ENCODE assay signal across 19 mouse cellular contexts in the genomic region with DNA sequence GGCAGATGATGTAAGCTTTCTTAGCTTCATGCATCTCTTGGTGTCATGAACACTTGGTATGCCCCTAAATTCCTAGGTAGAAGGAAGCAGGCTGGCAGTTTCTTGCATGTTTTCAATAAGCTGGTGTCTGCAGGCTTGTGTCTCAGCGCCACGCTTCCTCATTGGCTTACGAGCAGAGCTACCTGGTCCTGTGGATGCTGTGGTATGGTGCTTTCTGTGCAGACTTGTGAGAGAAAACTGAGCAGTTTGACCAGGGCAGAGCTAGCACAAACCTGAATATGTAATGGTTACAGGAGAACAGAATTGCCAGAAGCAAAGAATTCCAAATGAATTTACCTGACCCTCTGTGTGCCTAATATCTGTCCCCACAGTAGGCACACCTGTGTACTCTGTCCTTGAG. TPM values are rescaled to one million over a fixed set of nuclear protein-coding genes. Genes with fewer than 3 reads are reported as not detected.
DNase-seq lines count a peak whose midpoint lies in the region; ATAC-seq and TF ChIP-seq lines count a peak whose summit lies in the region.
"Had no signal": no experiment of that assay in that cellular context is flagged by ENCODE, and none has a peak within 500 bp of the region (broad histone marks: within the 10 kb centered on the region; RNA-seq: fewer than 3 reads in every experiment).

No protein-coding gene starts in this region.

- no peak for ATAC-seq in heart, embryonic 13.5 days (ENCODE audit: extremely low read depth, insufficient number of reproducible peaks, low FRiP score, low TSS enrichment)
- no peak for ATAC-seq in liver, embryonic 13.5 days (ENCODE audit: low read depth)
- ATAC-seq in liver, embryonic 12.5 days, result no peak
- ATAC-seq in hindbrain, postnatal 0 days, result no peak
- ATAC-seq in midbrain, postnatal 0 days (ENCODE audit: low FRiP score), result no peak

- H3K36me3 ChIP-seq in heart, embryonic 13.5 days, result no peaks in the 10 kb centered on the region
- no peaks in the 10 kb centered on the region for H3K36me3 ChIP-seq in heart, embryonic 10.5 days
- no peaks in the 10 kb centered on the region for H3K36me3 ChIP-seq in liver, embryonic 13.5 days
- no peaks in the 10 kb centered on the region for H3K36me3 ChIP-seq in liver, embryonic 12.5 days
- H3K36me3 ChIP-seq in hindbrain, postnatal 0 days (ENCODE audit: insufficient read depth, low read length), result no peaks in the 10 kb centered on the region
- no peaks in the 10 kb centered on the region for H3K36me3 ChIP-seq in midbrain, postnatal 0 days (ENCODE audit: insufficient read depth, low read length)
- H3K36me3 ChIP-seq: liver, embryonic 15.5 days; stomach, embryonic 15.5 days had no signal

- peak overlapping the region; percentile 25; the same call in 1 of the 2 replicates for H3K4me3 ChIP-seq in heart, embryonic 13.5 days
- H3K4me3 ChIP-seq in heart, embryonic 10.5 days, result no peak overlapping the region
- H3K4me3 ChIP-seq in liver, embryonic 13.5 days (replicated peaks), result 0 out of 2 replicates have a peak overlapping the region, but pooled peaks have one; percentile 10
- no peak overlapping the region for H3K4me3 ChIP-seq in liver, embryonic 12.5 days
- H3K4me3 ChIP-seq in hindbrain, postnatal 0 days (ENCODE audit: low read length), result no peak overlapping the region
- 0 out of 2 replicates have a peak overlapping the region, but pooled peaks have one; percentile 1 for H3K4me3 ChIP-seq in midbrain, postnatal 0 days (ENCODE audit: low read depth, low read length)
- H3K4me3 ChIP-seq: layer of hippocampus, adult 2 months; liver, embryonic 15.5 days; stomach, embryonic 15.5 days had no signal

- no peak for DNase-seq in heart, embryonic 10.5 days (ENCODE audit: low spot score)
- DNase-seq in liver, embryonic 13.5 days, result no peak
- DNase-seq in hindbrain, postnatal 0 days (ENCODE audit: low spot score), result no peak
- no peak for DNase-seq in midbrain, postnatal 0 days (ENCODE audit: low spot score)
- DNase-seq in frontal cortex, adult 2 months (ENCODE audit: extremely low spot score in 1 of 2, low spot score in 1 of 2), result no peak
- no peak for DNase-seq in cerebellum, postnatal 10 days
- DNase-seq: adrenal gland, postnatal 10 days; B cell, adult 2 months; cerebellum, adult 9-11 months; gastrocnemius, postnatal 10 days; lung, postnatal 4 days; right cerebral cortex, postnatal 4 days had no signal

- no peak overlapping the region for H3K27ac ChIP-seq in heart, embryonic 13.5 days (replicated peaks)
- H3K27ac ChIP-seq in heart, embryonic 10.5 days, result no peak overlapping the region
- no peak overlapping the region for H3K27ac ChIP-seq in liver, embryonic 13.5 days
- H3K27ac ChIP-seq in liver, embryonic 12.5 days, result no peak overlapping the region
- no peak overlapping the region for H3K27ac ChIP-seq in hindbrain, postnatal 0 days
- H3K27ac ChIP-seq in midbrain, postnatal 0 days (ENCODE audit: low read depth, low read length), result no peak overlapping the region
- H3K27ac ChIP-seq: layer of hippocampus, adult 2 months; liver, embryonic 15.5 days; stomach, embryonic 15.5 days had no signal

- H3K4me1 ChIP-seq in heart, embryonic 13.5 days, result peaks cover 32% of the 10 kb centered on the region
- H3K4me1 ChIP-seq in heart, embryonic 10.5 days, result peaks cover 13% of the 10 kb centered on the region
- peaks cover 71% of the 10 kb centered on the region for H3K4me1 ChIP-seq in liver, embryonic 13.5 days (replicated peaks)
- H3K4me1 ChIP-seq in liver, embryonic 12.5 days, result peaks cover 63% of the 10 kb centered on the region
- peaks cover 7% of the 10 kb centered on the region for H3K4me1 ChIP-seq in hindbrain, postnatal 0 days (ENCODE audit: insufficient read depth, low read length)
- H3K4me1 ChIP-seq in midbrain, postnatal 0 days (ENCODE audit: insufficient read depth, low read length), result peaks cover 4% of the 10 kb centered on the region; the same call in 1 of the 2 replicates

- TF ChIP-seq CTCF in hindbrain, postnatal 0 days (IDR thresholded peaks at IDR 0.05; ENCODE audit: low read depth), result no peak
- TF ChIP-seq CTCF in midbrain, postnatal 0 days (IDR thresholded peaks at IDR 0.05), result no peak

- H3K27me3 ChIP-seq in heart, embryonic 13.5 days (replicated peaks), result no peaks in the 10 kb centered on the region
- H3K27me3 ChIP-seq in heart, embryonic 10.5 days (ENCODE audit: insufficient read depth, poor library complexity, severe bottlenecking), result no peaks in the 10 kb centered on the region
- no peaks in the 10 kb centered on the region for H3K27me3 ChIP-seq in liver, embryonic 13.5 days
- no peaks in the 10 kb centered on the region for H3K27me3 ChIP-seq in liver, embryonic 12.5 days (replicated peaks)
- no peaks in the 10 kb centered on the region for H3K27me3 ChIP-seq in hindbrain, postnatal 0 days (ENCODE audit: insufficient read depth, low read length)
- H3K27me3 ChIP-seq in midbrain, postnatal 0 days (ENCODE audit: insufficient read depth, low read length), result no peaks in the 10 kb centered on the region
- H3K27me3 ChIP-seq: liver, embryonic 15.5 days; stomach, embryonic 15.5 days had no signal

- H3K9ac ChIP-seq in heart, embryonic 13.5 days, result no peak overlapping the region
- no peak overlapping the region for H3K9ac ChIP-seq in liver, embryonic 13.5 days
- no peak overlapping the region for H3K9ac ChIP-seq in liver, embryonic 12.5 days
- no peak overlapping the region for H3K9ac ChIP-seq in hindbrain, postnatal 0 days (replicated peaks; ENCODE audit: low read length)
- H3K9ac ChIP-seq in midbrain, postnatal 0 days (replicated peaks; ENCODE audit: low read length, poor library complexity, severe bottlenecking), result 0 out of 2 replicates have a peak overlapping the region, but pooled peaks have one; percentile 8
- H3K9ac ChIP-seq: liver, embryonic 15.5 days; stomach, embryonic 15.5 days had no signal

- WGBS in heart, embryonic 13.5 days, result 87% methylated on average over 3 of the region's 3 CpGs
- WGBS in heart, embryonic 10.5 days, result 87% methylated on average over 3 of the region's 3 CpGs
- WGBS in liver, embryonic 13.5 days (ENCODE audit: insufficient replicate concordance), result 90% methylated on average over 3 of the region's 3 CpGs
- 83% methylated on average over 3 of the region's 3 CpGs for WGBS in liver, embryonic 12.5 days (ENCODE audit: insufficient replicate concordance)
- WGBS in hindbrain, postnatal 0 days, result 76% methylated on average over 3 of the region's 3 CpGs
- WGBS in midbrain, postnatal 0 days, result 81% methylated on average over 3 of the region's 3 CpGs

- no peaks in the 10 kb centered on the region for H3K9me3 ChIP-seq in heart, embryonic 13.5 days
- no peaks in the 10 kb centered on the region for H3K9me3 ChIP-seq in heart, embryonic 10.5 days
- no peaks in the 10 kb centered on the region for H3K9me3 ChIP-seq in liver, embryonic 13.5 days (replicated peaks)
- H3K9me3 ChIP-seq in liver, embryonic 12.5 days (replicated peaks), result no peaks in the 10 kb centered on the region
- no peaks in the 10 kb centered on the region for H3K9me3 ChIP-seq in hindbrain, postnatal 0 days (ENCODE audit: low read length)
- no peaks in the 10 kb centered on the region for H3K9me3 ChIP-seq in midbrain, postnatal 0 days (ENCODE audit: low read length)
- H3K9me3 ChIP-seq: liver, embryonic 15.5 days; stomach, embryonic 15.5 days had no signal

- peak overlapping the region; percentile 91; the same call in 1 of the 2 replicates for H3K4me2 ChIP-seq in heart, embryonic 13.5 days
- H3K4me2 ChIP-seq in liver, embryonic 13.5 days, result peak overlapping the region; percentile 19; the same call in 1 of the 2 replicates
- no peak overlapping the region for H3K4me2 ChIP-seq in liver, embryonic 12.5 days
- peak overlapping the region; percentile 85 for H3K4me2 ChIP-seq in hindbrain, postnatal 0 days (ENCODE audit: low read depth, low read length)
- peak overlapping the region; percentile 66 for H3K4me2 ChIP-seq in midbrain, postnatal 0 days (ENCODE audit: low read depth, low read length, poor library complexity, severe bottlenecking)
- H3K4me2 ChIP-seq: stomach, embryonic 15.5 days had no signal

RNA-seq across cellular contexts. Expression of a gene that starts 2.1 kb away (rescaled TPM):
- polyA plus RNA-seq in heart, embryonic 13.5 days (2015; fragmentation: Nextera tagmentation; extraction: Ambion mirVana), result 16.2 and 16.4 TPM in 2 replicates
- 17.8 and 23.8 TPM in 2 replicates for polyA plus RNA-seq in heart, embryonic 10.5 days (2016; fragmentation: Nextera tagmentation; extraction: Ambion mirVana)
- 7.8 and 8.4 TPM in 2 replicates for polyA plus RNA-seq in liver, embryonic 13.5 days (2015; fragmentation: Nextera tagmentation; extraction: Ambion mirVana)
- 12.5 and 13.6 TPM in 2 replicates for polyA plus RNA-seq in liver, embryonic 12.5 days (2016; fragmentation: Nextera tagmentation; extraction: Ambion mirVana)
- total RNA-seq in hindbrain, postnatal 0 days (2014; rRNA removed), result 33.9 and 42.3 TPM in 2 replicates
- 20.0 and 22.7 TPM in 2 replicates for polyA plus RNA-seq in hindbrain, postnatal 0 days (2015; fragmentation: Nextera tagmentation; extraction: Ambion mirVana)
- total RNA-seq in midbrain, postnatal 0 days (2014; rRNA removed), result 41.3 and 42.9 TPM in 2 replicates
- 19.5 and 22.9 TPM in 2 replicates for polyA plus RNA-seq in midbrain, postnatal 0 days (2015; fragmentation: Nextera tagmentation; extraction: Ambion mirVana)
- polyA plus RNA-seq in frontal cortex, adult 2 months (2012; rRNA removed), result 31.0 and 33.7 TPM in 2 replicates

RNA-seq across cellular contexts. Expression of a gene that starts 21.3 kb away (rescaled TPM):
- polyA plus RNA-seq in heart, embryonic 13.5 days (2015; fragmentation: Nextera tagmentation; extraction: Ambion mirVana), result 2.8 and 4.7 TPM in 2 replicates
- 11.0 and 12.2 TPM in 2 replicates for polyA plus RNA-seq in heart, embryonic 10.5 days (2016; fragmentation: Nextera tagmentation; extraction: Ambion mirVana)
- 99.2 and 109 TPM in 2 replicates for polyA plus RNA-seq in liver, embryonic 13.5 days (2015; fragmentation: Nextera tagmentation; extraction: Ambion mirVana)
- polyA plus RNA-seq in liver, embryonic 12.5 days (2016; fragmentation: Nextera tagmentation; extraction: Ambion mirVana), result 117 and 121 TPM in 2 replicates
- not detected in 2 replicates for total RNA-seq in hindbrain, postnatal 0 days (2014; rRNA removed)
- not detected in 2 replicates for polyA plus RNA-seq in hindbrain, postnatal 0 days (2015; fragmentation: Nextera tagmentation; extraction: Ambion mirVana)
- total RNA-seq in midbrain, postnatal 0 days (2014; rRNA removed), result not detected in 2 replicates
- polyA plus RNA-seq in midbrain, postnatal 0 days (2015; fragmentation: Nextera tagmentation; extraction: Ambion mirVana), result not detected in 2 replicates
- 0.08 TPM in 1 of 2 replicates, not detected in the other for polyA plus RNA-seq in frontal cortex, adult 2 months (2012; rRNA removed)
- total RNA-seq: ES-E14; layer of hippocampus, adult 2 months; left cerebral cortex, postnatal 14 days had no signal

RNA-seq across cellular contexts. Expression of a gene that starts 56.4 kb away (rescaled TPM):
- 0.59 and 1.2 TPM in 2 replicates for polyA plus RNA-seq in heart, embryonic 13.5 days (2015; fragmentation: Nextera tagmentation; extraction: Ambion mirVana)
- 3.2 and 4.7 TPM in 2 replicates for polyA plus RNA-seq in heart, embryonic 10.5 days (2016; fragmentation: Nextera tagmentation; extraction: Ambion mirVana)
- 2.0 and 2.4 TPM in 2 replicates for polyA plus RNA-seq in liver, embryonic 13.5 days (2015; fragmentation: Nextera tagmentation; extraction: Ambion mirVana)
- polyA plus RNA-seq in liver, embryonic 12.5 days (2016; fragmentation: Nextera tagmentation; extraction: Ambion mirVana), result 1.9 and 2.6 TPM in 2 replicates
- total RNA-seq in hindbrain, postnatal 0 days (2014; rRNA removed), result 0.89 TPM in 1 of 2 replicates, not detected in the other
- 2.9 and 3.7 TPM in 2 replicates for polyA plus RNA-seq in hindbrain, postnatal 0 days (2015; fragmentation: Nextera tagmentation; extraction: Ambion mirVana)
- total RNA-seq in midbrain, postnatal 0 days (2014; rRNA removed), result not detected in 2 replicates
- 2.5 and 2.7 TPM in 2 replicates for polyA plus RNA-seq in midbrain, postnatal 0 days (2015; fragmentation: Nextera tagmentation; extraction: Ambion mirVana)
- polyA plus RNA-seq in frontal cortex, adult 2 months (2012; rRNA removed), result 0.36 and 0.57 TPM in 2 replicates
- total RNA-seq: ES-E14; gastrocnemius, postnatal 10 days; layer of hippocampus, adult 2 months; left cerebral cortex, postnatal 14 days had no signal

RNA-seq across cellular contexts. Expression of a gene that starts 56.9 kb away (rescaled TPM):
- polyA plus RNA-seq in heart, embryonic 13.5 days (2015; fragmentation: Nextera tagmentation; extraction: Ambion mirVana), result 0.37 and 0.90 TPM in 2 replicates
- 0.55 and 1.1 TPM in 2 replicates for polyA plus RNA-seq in heart, embryonic 10.5 days (2016; fragmentation: Nextera tagmentation; extraction: Ambion mirVana)
- polyA plus RNA-seq in liver, embryonic 13.5 days (2015; fragmentation: Nextera tagmentation; extraction: Ambion mirVana), result 0.16 and 0.34 TPM in 2 replicates
- polyA plus RNA-seq in liver, embryonic 12.5 days (2016; fragmentation: Nextera tagmentation; extraction: Ambion mirVana), result 0.14 and 0.35 TPM in 2 replicates
- 0.58 and 1.6 TPM in 2 replicates for total RNA-seq in hindbrain, postnatal 0 days (2014; rRNA removed)
- 3.3 and 3.5 TPM in 2 replicates for polyA plus RNA-seq in hindbrain, postnatal 0 days (2015; fragmentation: Nextera tagmentation; extraction: Ambion mirVana)
- 2.3 and 2.8 TPM in 2 replicates for total RNA-seq in midbrain, postnatal 0 days (2014; rRNA removed)
- 4.9 and 5.3 TPM in 2 replicates for polyA plus RNA-seq in midbrain, postnatal 0 days (2015; fragmentation: Nextera tagmentation; extraction: Ambion mirVana)
- 1.8 and 1.9 TPM in 2 replicates for polyA plus RNA-seq in frontal cortex, adult 2 months (2012; rRNA removed)
- total RNA-seq: gastrocnemius, postnatal 10 days had no signal

RNA-seq across cellular contexts. Expression of a gene that starts 59.5 kb away (rescaled TPM):
- 29.8 and 30.9 TPM in 2 replicates for polyA plus RNA-seq in heart, embryonic 13.5 days (2015; fragmentation: Nextera tagmentation; extraction: Ambion mirVana)
- 37.0 and 45.2 TPM in 2 replicates for polyA plus RNA-seq in heart, embryonic 10.5 days (2016; fragmentation: Nextera tagmentation; extraction: Ambion mirVana)
- 16.9 and 19.3 TPM in 2 replicates for polyA plus RNA-seq in liver, embryonic 13.5 days (2015; fragmentation: Nextera tagmentation; extraction: Ambion mirVana)
- polyA plus RNA-seq in liver, embryonic 12.5 days (2016; fragmentation: Nextera tagmentation; extraction: Ambion mirVana), result 24.9 and 26.3 TPM in 2 replicates
- total RNA-seq in hindbrain, postnatal 0 days (2014; rRNA removed), result 23.1 and 28.4 TPM in 2 replicates
- polyA plus RNA-seq in hindbrain, postnatal 0 days (2015; fragmentation: Nextera tagmentation; extraction: Ambion mirVana), result 27.4 and 29.5 TPM in 2 replicates
- 23.3 and 26.7 TPM in 2 replicates for total RNA-seq in midbrain, postnatal 0 days (2014; rRNA removed)
- polyA plus RNA-seq in midbrain, postnatal 0 days (2015; fragmentation: Nextera tagmentation; extraction: Ambion mirVana), result 29.3 and 33.5 TPM in 2 replicates
- polyA plus RNA-seq in frontal cortex, adult 2 months (2012; rRNA removed), result 21.8 and 23.8 TPM in 2 replicates

Comparison
In these comparisons a context has a peak if more than half of its experiments do, and no peak if none do; other contexts are left out.
1. H3K4me3 ChIP-seq: peak in heart, embryonic 13.5 days (single experiment), liver, embryonic 13.5 days (single experiment) and midbrain, postnatal 0 days (single experiment); none in heart, embryonic 10.5 days (single experiment), liver, embryonic 12.5 days (single experiment) and hindbrain, postnatal 0 days (single experiment).